ENCODE assay signal across 8 mouse cellular contexts in genomic region chr7:102267601-102268394, GRCm38 (mm10). TPM values are rescaled to one million over a fixed set of nuclear protein-coding genes. Genes with fewer than 3 reads are reported as not detected.
DNase-seq lines count a peak whose midpoint lies in the region; ATAC-seq and TF ChIP-seq lines count a peak whose summit lies in the region.

Stim1 (plus strand) TSS chr7:102267806.

- H3K36me3 ChIP-seq in MEL (ENCODE audit: control insufficient read depth in 1 of 2, insufficient read depth in 2 of 2, low read length in 2 of 2), result peaks cover 0 to 39% of the 10 kb centered on the region in 2 experiments; a peak in 3 of 4 replicates
- H3K36me3 ChIP-seq in forebrain, embryonic 14.5 days (ENCODE audit: control insufficient read depth, insufficient read depth, low read length), result no peaks in the 10 kb centered on the region
- H3K36me3 ChIP-seq in megakaryocyte, embryonic 14.5 days (replicated peaks; ENCODE audit: low read length), result peaks cover 21% of the 10 kb centered on the region

- peak; percentile 13 to 42; a peak in 1 of 4 replicates for TF ChIP-seq POLR2A in MEL (IDR thresholded peaks at IDR 0.05; ENCODE audit: control insufficient read depth in 1 of 2, insufficient read depth in 1 of 2, low read depth in 1 of 2, low read length in 2 of 2, poor library complexity in 1 of 2)

- H3K9me3 ChIP-seq in MEL (replicated peaks; ENCODE audit: insufficient read depth, low read length), result no peaks in the 10 kb centered on the region
- H3K9me3 ChIP-seq in forebrain, embryonic 14.5 days (replicated peaks; ENCODE audit: control insufficient read depth, low read length), result no peaks in the 10 kb centered on the region
- no peaks in the 10 kb centered on the region for H3K9me3 ChIP-seq in megakaryocyte, embryonic 14.5 days

- peak within 1 kb of the TSS; percentile 97 for H3K9ac ChIP-seq in MEL (ENCODE audit: control insufficient read depth, low read depth, low read length, poor library complexity, severe bottlenecking)
- H3K9ac ChIP-seq in forebrain, embryonic 14.5 days (ENCODE audit: low read length), result peak within 1 kb of the TSS; percentile 70

- peak; percentile 86 for DNase-seq in MEL (ENCODE audit: low read depth, low spot score)
- DNase-seq in forebrain, embryonic 14.5 days (ENCODE audit: low spot score), result peak; percentile 49
- peak in 1 of 2 experiments; percentile 67 for DNase-seq in heart, postnatal 10 days
- DNase-seq in layer of hippocampus, postnatal 25 days (ENCODE audit: extremely low spot score in 1 of 2, low spot score in 1 of 2), result peak; percentile 20 to 44
- peak; percentile 58 for DNase-seq in right cerebral cortex, adult 18-20 months
- DNase-seq in urinary bladder, postnatal 14 days (ENCODE audit: low spot score), result peak; percentile 71

- peak; percentile 87 for ATAC-seq in forebrain, embryonic 14.5 days

- H3K27me3 ChIP-seq in MEL (ENCODE audit: control insufficient read depth in 1 of 2, insufficient read depth in 2 of 2, low read length in 2 of 2), result no peaks in the 10 kb centered on the region
- no peaks in the 10 kb centered on the region for H3K27me3 ChIP-seq in forebrain, embryonic 14.5 days (replicated peaks; ENCODE audit: control insufficient read depth, insufficient read depth, low read length)
- H3K27me3 ChIP-seq in megakaryocyte, embryonic 14.5 days (replicated peaks), result no peaks in the 10 kb centered on the region

- under 1% methylated on average over 63 of the region's 73 CpGs for WGBS in forebrain, embryonic 14.5 days

- H3K79me2 ChIP-seq in MEL (ENCODE audit: control insufficient read depth, insufficient read depth, low read length, poor library complexity), result peaks cover 48% of the 10 kb centered on the region

- peak within 1 kb of the TSS; percentile 95 for H3K27ac ChIP-seq in MEL (ENCODE audit: control insufficient read depth, low read depth, low read length)
- peak within 1 kb of the TSS; percentile 44 for H3K27ac ChIP-seq in brown adipose tissue, adult 24 weeks (replicated peaks; ENCODE audit: low read depth, low read length)
- H3K27ac ChIP-seq in forebrain, embryonic 14.5 days (ENCODE audit: low read depth, low read length), result peak within 1 kb of the TSS; percentile 39; the same call in 1 of the 2 replicates

- TF ChIP-seq EP300 in MEL (IDR thresholded peaks at IDR 0.05; ENCODE audit: low read depth in 1 of 2, low read length in 2 of 2), result 0 out of 4 replicates have a peak, but pooled peaks of 1 of the 2 experiments have one; percentile 2

- H3K4me1 ChIP-seq in MEL (ENCODE audit: control insufficient read depth in 1 of 2, insufficient read depth in 2 of 2, low read length in 2 of 2), result peaks cover 6 to 32% of the 10 kb centered on the region in 2 experiments
- H3K4me1 ChIP-seq in brown adipose tissue, adult 24 weeks (ENCODE audit: control insufficient read depth, insufficient read depth, insufficient read length, low read length), result peaks cover 19% of the 10 kb centered on the region; the same call in 1 of the 2 replicates
- peaks cover 4% of the 10 kb centered on the region; the same call in 1 of the 2 replicates for H3K4me1 ChIP-seq in forebrain, embryonic 14.5 days (ENCODE audit: control insufficient read depth, insufficient read depth, low read length)
- H3K4me1 ChIP-seq in megakaryocyte, embryonic 14.5 days, result peaks cover 45% of the 10 kb centered on the region

- peak within 1 kb of the TSS; percentile 92 for H3K4me2 ChIP-seq in forebrain, embryonic 14.5 days (ENCODE audit: low read length)

- TF ChIP-seq CTCF in MEL (IDR thresholded peaks at IDR 0.05 in 2 of 3, conservative IDR thresholded peaks at IDR 0.05 in 1 of 3; ENCODE audit: control insufficient read depth in 1 of 3, insufficient read depth in 1 of 3, low read depth in 2 of 3, low read length in 3 of 3, poor library complexity in 1 of 3, severe bottlenecking in 1 of 3), result no peak

- TF ChIP-seq RAD21 in MEL (IDR thresholded peaks at IDR 0.05; ENCODE audit: low read depth, low read length), result no peak

- intact Hi-C loops in heart, postnatal 10 days (cut with DNase I), result loop anchor here (1.0 kb wide), 2 partner anchors 71 to 150 kb away; no protein-coding TSS in a partner anchor

- H3K4me3 ChIP-seq in MEL (ENCODE audit: control insufficient read depth in 1 of 2, insufficient read depth in 1 of 2, low read depth in 2 of 2, low read length in 2 of 2), result peak within 1 kb of the TSS; percentile 84 to 99
- H3K4me3 ChIP-seq in brown adipose tissue, adult 24 weeks (ENCODE audit: insufficient read depth, low read depth, low read length), result peak within 1 kb of the TSS; percentile 76
- peak within 1 kb of the TSS; percentile 87 for H3K4me3 ChIP-seq in forebrain, embryonic 14.5 days (ENCODE audit: low read depth, low read length)
- H3K4me3 ChIP-seq in megakaryocyte, embryonic 14.5 days (replicated peaks), result peak within 1 kb of the TSS; percentile 99

TF ChIP-seq in MEL, 35 proteins besides CTCF, POLR2A, EP300 and RAD21:
- TF ChIP-seq SIN3A (IDR thresholded peaks at IDR 0.05; ENCODE audit: low read length) (peak; percentile 43; the same call in 1 of the 2 replicates), GABPA (IDR thresholded peaks at IDR 0.05; ENCODE audit: low read depth, low read length) (no peak), MXI1 (IDR thresholded peaks at IDR 0.05; ENCODE audit: low read depth, low read length) (0 out of 2 replicates have a peak, but pooled peaks have one; percentile 41), ZMIZ1 (IDR thresholded peaks at IDR 0.05; ENCODE audit: low read depth, low read length) (peak; percentile 26; the same call in 1 of the 2 replicates), ETS1 (IDR thresholded peaks at IDR 0.05; ENCODE audit: low read depth, low read length) (no peak), MAFK (IDR thresholded peaks at IDR 0.05; ENCODE audit: borderline replicate concordance, low read depth, low read length) (no peak), NRF1 (IDR thresholded peaks at IDR 0.05; ENCODE audit: insufficient read depth, low read depth, low read length, poor library complexity, severe bottlenecking) (no peak), E2F4 (IDR thresholded peaks at IDR 0.05; ENCODE audit: borderline replicate concordance, low read depth, low read length) (no peak), MYB (IDR thresholded peaks at IDR 0.05; ENCODE audit: low read depth, low read length) (no peak), RCOR1 (IDR thresholded peaks at IDR 0.05; ENCODE audit: low read depth, low read length) (no peak), MEF2A (IDR thresholded peaks at IDR 0.05; ENCODE audit: extremely low read depth, insufficient replicate concordance, low read depth, low read length, poor library complexity, severe bottlenecking) (no peak), ZNF384 (IDR thresholded peaks at IDR 0.05; ENCODE audit: low read depth, low read length) (no peak), POLR2AphosphoS2 (IDR thresholded peaks at IDR 0.05; ENCODE audit: low read length) (no peak; the same call in 1 of the 2 replicates), GATA1 (IDR thresholded peaks at IDR 0.05; ENCODE audit: low read depth, low read length) (no peak), MAZ (IDR thresholded peaks at IDR 0.05; ENCODE audit: low read depth, low read length) (peak; percentile 62; the same call in 1 of the 2 replicates), USF1 (IDR thresholded peaks at IDR 0.05; ENCODE audit: low read depth, low read length) (peak; percentile 46; the same call in 1 of the 2 replicates), POLR2AphosphoS5 (IDR thresholded peaks at IDR 0.05; ENCODE audit: borderline replicate concordance, low read depth, low read length) (no peak), JUND (IDR thresholded peaks at IDR 0.05; ENCODE audit: low read depth, low read length) (no peak), NELFE (IDR thresholded peaks at IDR 0.05; ENCODE audit: low read depth, low read length) (no peak; the same call in 1 of the 2 replicates), KAT2A (conservative IDR thresholded peaks at IDR 0.05; ENCODE audit: low read depth, low read length) (no peak), UBTF (IDR thresholded peaks at IDR 0.05; ENCODE audit: borderline replicate concordance, insufficient read depth, low read depth, low read length) (no peak; the same call in 1 of the 2 replicates), ELF1 (IDR thresholded peaks at IDR 0.05; ENCODE audit: low read depth, low read length) (no peak), TBP (IDR thresholded peaks at IDR 0.05; ENCODE audit: low read depth, low read length) (no peak), TAL1 (IDR thresholded peaks at IDR 0.05; ENCODE audit: low read length) (no peak), TCF12 (IDR thresholded peaks at IDR 0.05; ENCODE audit: low read depth, low read length) (peak; percentile 17; the same call in 1 of the 2 replicates), CHD2 (IDR thresholded peaks at IDR 0.05; ENCODE audit: low read length) (no peak), MYC (IDR thresholded peaks at IDR 0.05; ENCODE audit: low read depth, low read length) (0 out of 2 replicates have a peak, but pooled peaks have one; percentile 15), USF2 (IDR thresholded peaks at IDR 0.05; ENCODE audit: borderline replicate concordance in 1 of 2, insufficient read depth in 1 of 2, low read depth in 1 of 2, low read length in 2 of 2) (no peak), CHD1 (IDR thresholded peaks at IDR 0.05; ENCODE audit: low read depth, low read length) (no peak), SMC3 (IDR thresholded peaks at IDR 0.05; ENCODE audit: low read depth, low read length) (no peak), HCFC1 (IDR thresholded peaks at IDR 0.05; ENCODE audit: low read depth, low read length) (no peak), ZKSCAN1 (IDR thresholded peaks at IDR 0.05; ENCODE audit: low read depth, low read length) (no peak), BHLHE40 (IDR thresholded peaks at IDR 0.05; ENCODE audit: borderline replicate concordance, low read depth, low read length) (no peak), MAX (IDR thresholded peaks at IDR 0.05; ENCODE audit: low read length) (peak; percentile 19; the same call in 1 of the 2 replicates), ZC3H11A (IDR thresholded peaks at IDR 0.05; ENCODE audit: low read depth, low read length) (no peak)

RNA-seq across cellular contexts. Expression of gene Stim1, which starts in this region (rescaled TPM):
- 26.1 and 28.2 TPM in 2 replicates for total RNA-seq in MEL (2012; rRNA removed)
- 10 to 100 TPM in 1 of 2 experiments, not detected in 1; 65.0 TPM for polyA plus RNA-seq in MEL (2012; ENCODE audit: insufficient read depth in 1 of 2, insufficient read length in 2 of 2, low read depth in 1 of 2, low replicate concordance in 2 of 2, missing spikeins in 1 of 2)
- polyA plus RNA-seq in brown adipose tissue, adult 24 weeks (2012; ENCODE audit: insufficient read depth, insufficient read length, missing spikeins), result 46.5 and 52.6 TPM in 2 replicates
- polyA plus RNA-seq in forebrain, embryonic 14.5 days (2014; fragmentation: Nextera tagmentation; extraction: Ambion mirVana), result 6.5 and 8.8 TPM in 2 replicates
- 10 to 100 TPM; 23.4 to 30.7 TPM for total RNA-seq in heart, postnatal 10 days (2021)
- 10 to 100 TPM; 67.7 to 70.4 TPM for total RNA-seq in layer of hippocampus, postnatal 25 days (2021)
- polyA plus RNA-seq in megakaryocyte, embryonic 14.5 days (2012; ENCODE audit: insufficient read depth, low replicate concordance), result 106 and 312 TPM in 2 replicates

Comparison
In these comparisons a context has a peak if more than half of its experiments do, and no peak if none do; other contexts are left out.
1. H3K27ac ChIP-seq: peak in every context shown above with its lines; median percentile 95 in MEL; 44 in brown adipose tissue, adult 24 weeks; 39 in forebrain, embryonic 14.5 days.